Mouse (Mus musculus) induced T-regulatory cell, adult 2 months (primary cell): ENCODE measurements around the gene Klhdc3.

ENCODE experiments used
- DNase-seq: peaks from one replicate; pipeline ENCODE4 v3.0.0-alpha.2; 2012; ENCODE audit warnings: low read depth

The Klhdc3 gene

DNA sequence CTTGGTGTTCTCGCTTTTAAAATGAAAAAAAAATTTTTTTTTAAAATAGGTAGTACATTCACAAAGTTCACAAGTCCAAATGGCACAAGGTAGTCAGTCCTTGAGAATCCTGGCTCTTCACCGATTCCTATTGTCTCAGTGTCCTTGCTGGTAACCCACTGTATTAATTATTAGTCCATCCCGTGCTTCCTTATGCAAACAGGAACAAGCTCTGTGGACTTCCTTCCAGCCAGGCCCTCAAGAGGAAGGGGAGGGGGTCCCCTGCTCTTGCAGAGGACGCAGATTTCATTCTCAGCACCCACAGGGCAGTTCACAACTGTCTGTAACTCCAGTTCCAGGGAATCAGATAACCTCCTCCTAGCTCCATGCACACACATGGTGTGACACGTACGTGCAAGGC lies 24.7 kb downstream of the Klhdc3 start:
- DNase-seq = no peak

DNA sequence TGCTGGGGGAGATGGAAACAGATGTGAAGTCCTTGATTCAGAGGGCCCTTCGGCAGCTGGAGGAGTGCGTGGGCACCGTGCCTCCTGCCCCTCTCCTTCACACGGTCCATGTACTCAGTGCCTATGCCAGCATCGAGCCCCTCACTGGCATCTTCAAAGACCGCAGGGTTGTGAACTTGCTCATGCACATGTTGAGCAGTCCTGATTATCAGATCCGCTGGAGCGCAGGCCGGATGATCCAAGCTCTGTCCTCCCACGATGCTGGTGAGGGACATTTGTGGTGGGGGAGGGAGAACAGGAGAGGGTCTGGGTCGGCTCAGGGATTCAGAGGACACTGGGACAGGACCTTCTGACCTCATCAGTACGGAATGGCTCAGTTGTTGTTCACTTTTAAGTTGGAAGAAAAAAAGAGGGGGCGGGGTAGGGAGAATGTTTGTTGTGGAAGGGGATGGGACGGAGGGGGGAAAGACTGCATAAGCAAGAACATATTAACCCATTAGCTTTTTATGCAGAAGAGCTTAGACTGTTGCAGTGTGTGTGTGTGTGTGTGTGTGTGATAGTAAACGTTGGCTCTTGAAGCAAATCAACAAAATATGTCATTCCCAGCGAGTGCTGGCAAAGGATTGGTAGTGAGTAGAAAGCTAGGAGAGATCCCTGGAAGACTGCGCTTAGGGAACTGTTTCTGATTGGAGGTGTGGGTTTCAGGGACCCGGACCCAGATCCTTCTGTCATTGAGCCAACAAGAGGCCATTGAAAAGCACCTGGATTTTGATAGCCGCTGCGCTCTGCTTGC lies 28.8 kb downstream of the Klhdc3 start:
- no peak for DNase-seq

DNA sequence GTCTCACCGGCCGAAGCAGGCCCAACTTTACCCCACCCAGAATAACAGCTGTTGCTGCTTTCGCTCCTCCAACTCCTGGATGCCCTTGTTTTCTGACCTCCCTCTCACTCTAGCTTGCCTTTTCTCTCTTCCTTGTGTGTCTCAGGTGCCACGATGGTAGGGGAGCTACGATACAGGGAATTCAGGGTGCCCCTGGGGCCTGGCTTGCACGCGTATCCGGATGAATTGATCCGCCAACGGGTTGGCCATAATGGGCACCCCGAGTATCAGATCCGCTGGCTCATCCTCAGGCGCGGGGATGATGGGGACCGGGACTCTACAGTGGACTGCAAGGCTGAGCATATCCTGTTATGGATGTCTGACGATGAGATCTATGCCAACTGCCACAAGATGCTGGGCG lies 29.4 kb downstream of the Klhdc3 start:
- no peak for DNase-seq

DNA sequence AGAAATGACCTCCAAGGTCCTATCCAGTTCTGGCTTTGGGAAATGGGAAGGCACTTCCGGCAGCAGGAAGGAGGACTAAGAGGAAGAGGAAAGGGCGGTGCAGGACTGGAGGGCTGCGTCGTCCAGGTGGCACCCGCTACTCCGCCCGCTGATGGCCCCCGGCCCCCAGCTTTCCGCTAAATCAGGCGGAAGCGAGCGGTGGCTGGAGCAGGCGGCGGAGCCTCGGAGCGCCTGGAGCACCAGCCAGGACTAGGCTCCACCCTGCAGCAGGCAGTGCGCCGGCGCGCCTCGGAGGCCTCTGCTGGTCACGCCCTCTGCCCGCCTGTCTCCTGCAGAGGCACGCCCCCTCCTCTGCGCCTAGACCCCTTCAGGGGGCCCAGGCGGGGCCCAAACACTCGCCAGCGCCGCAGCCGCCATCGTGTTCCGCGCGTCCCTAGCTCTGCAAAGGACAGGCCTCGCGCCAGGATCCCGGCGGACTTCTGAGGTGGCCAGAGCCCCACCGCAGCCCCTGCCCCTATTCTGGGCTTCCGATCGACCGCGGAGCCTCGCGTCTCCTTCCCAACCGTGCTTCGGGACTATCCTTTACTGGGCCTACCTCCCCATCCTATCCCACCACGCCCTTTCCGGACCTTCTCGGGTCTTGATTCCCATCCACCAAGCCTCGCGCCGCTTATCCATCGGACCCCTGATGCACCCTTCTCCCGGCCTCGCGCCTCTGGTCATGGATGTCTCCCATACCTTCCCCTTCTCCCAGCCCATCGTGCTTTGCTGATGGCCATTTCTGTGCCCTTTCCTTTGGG lies 30.3 kb downstream of the Klhdc3 start, which contains the start of gene Cul7:
Gene Cul7, plus strand, starts transcription at position 106 of the 800 bp plus-strand sequence.
- DNase-seq = peak; percentile 90

DNA sequence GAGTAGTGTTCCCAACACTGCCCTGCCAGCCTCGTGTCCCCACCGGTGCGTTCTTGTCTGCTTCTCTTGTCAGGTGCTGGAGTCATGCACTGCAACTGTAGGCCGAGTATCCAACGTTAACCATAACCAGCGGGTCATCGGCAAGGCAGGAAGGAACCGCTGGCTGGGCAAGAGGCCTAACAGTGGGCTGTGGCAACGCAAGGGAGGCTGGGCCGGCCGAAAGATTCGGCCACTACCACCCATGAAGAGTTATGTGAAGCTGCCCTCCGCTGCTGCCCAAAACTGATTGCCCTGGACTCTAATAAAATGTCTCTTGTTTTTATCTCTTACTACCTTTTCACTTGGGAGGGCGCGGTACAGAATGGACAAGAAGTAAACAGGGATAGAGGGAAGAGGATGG lies 30.9 kb downstream of the Klhdc3 start:
- no peak for DNase-seq

DNA sequence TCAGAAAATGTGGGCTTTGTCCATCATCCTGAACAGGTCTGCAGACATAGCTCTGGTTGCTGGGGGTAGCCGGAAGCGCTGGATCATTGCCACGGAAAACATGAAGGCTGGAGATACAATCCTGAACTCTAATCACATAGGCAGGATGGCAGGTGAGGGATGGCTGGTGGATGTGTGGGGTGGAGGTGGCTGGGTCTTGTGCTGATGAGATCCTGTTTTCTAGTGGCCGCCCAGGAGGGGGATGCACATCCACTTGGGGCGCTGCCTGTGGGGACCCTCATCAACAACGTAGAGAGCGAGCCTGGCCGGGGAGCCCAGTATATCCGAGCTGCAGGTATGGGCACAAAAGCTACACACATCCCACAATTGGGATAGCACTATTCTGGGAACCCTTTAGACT lies 32.3 kb downstream of the Klhdc3 start:
- DNase-seq = no peak

DNA sequence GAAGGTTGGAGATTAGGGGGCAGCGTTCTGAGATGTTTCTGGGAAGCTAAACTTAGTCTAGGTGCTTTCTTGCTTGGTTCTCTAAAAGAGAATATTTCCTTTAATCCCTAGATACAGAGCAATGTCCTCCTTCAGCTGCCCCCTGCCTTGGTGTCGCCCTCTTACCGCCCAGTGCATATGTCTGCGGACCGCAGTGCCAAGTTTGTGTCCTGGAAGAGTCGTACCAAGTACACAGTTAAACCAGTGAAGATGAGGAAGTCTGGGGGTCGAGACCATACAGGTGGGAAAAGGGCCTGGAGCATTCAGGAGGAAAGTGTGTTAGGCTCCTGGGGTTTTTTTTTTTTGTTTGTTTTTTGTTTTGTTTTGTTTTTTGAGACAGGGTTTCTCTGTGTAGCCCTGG lies 33.4 kb downstream of the Klhdc3 start:
- DNase-seq = no peak

DNA sequence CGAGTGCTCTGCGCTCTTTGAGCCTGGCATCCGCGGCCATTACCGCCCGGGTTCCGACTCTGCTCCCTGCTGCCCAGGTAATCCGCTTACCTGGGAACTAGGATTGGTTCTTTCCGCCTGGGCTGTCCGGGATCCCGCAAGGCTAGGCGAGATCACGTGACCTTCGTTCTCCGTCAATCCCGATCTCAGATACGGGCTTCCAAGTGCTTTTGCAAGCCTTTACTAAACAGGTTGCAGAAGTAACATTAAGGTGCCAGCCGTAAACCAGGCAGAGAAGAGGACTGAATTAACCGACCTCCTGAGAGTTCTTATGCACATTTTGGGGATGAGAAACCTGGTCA lies 34.4 kb downstream of the Klhdc3 start:
- no peak for DNase-seq

DNA sequence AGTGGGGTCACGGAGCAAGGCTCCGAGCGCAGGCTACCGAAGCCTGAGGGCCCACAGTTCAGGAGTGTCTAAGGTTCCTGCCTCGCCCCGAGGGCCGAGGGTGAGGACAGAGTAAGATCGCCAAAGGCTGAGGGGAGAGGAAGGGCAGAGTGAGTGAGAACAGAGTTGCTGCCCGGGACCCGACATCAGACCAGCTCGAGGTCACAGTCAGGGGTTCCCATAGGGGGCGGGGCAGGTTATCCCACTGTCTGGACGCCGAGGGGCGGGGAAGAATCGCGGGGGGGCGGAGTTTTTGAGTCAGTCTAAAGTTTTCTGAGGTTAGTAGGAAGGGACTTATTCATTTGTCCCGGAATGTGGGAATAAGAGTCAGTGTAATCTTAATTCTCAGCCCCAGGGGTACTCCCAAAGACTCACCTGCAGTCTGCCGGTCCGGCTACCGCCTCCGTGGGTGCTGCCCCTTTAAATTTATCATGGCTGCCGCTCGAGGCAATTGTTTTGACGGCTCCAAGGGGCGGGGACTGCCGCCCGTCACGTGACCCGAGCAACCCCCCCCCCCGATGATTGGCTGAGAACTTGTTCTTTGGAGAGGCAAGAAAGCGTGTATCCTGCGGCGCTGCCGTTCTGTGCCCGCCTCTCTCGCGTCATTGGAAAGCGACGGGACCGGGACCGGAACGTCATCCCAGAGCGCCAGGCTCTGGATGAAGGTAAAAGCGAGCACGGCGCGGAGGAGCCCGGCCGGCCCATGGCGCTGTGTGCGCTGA lies 35.0 kb downstream of the Klhdc3 start, which contains the start of the genes Klc4 and Mrpl2:
Gene Klc4, minus strand, starts transcription at position 462 of the 761 bp plus-strand sequence.
Gene Mrpl2, plus strand, starts transcription at position 669 of the 761 bp plus-strand sequence.
- DNase-seq = peak; percentile 99

DNA sequence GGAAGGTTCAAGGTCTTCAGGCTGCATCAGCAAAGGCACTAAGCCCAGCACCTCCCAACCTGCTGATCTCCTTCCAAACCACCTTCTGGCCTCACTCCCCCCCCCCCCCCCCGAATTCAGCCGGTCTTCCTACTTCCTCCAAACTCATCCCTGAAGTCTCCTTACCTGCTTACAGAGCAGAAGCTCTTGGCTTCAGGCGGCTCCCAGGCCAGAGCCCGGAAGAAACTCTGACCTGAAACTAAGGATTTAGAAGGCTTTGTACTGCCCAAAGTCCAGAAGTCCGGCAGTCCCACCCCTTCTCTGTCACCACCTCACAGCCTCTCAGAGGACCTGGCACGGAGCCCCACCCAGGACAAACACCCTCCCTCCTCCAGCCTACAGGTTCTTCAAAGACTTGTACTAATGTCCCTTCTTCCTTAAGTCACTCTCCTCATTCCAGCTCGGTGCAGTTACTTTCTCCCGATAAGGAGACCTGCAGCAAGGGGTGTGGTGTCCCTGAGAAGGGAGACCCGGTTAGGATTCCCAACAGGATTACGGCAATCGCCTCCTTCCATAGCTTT lies 35.7 kb downstream of the Klhdc3 start:
- no peak for DNase-seq

DNA sequence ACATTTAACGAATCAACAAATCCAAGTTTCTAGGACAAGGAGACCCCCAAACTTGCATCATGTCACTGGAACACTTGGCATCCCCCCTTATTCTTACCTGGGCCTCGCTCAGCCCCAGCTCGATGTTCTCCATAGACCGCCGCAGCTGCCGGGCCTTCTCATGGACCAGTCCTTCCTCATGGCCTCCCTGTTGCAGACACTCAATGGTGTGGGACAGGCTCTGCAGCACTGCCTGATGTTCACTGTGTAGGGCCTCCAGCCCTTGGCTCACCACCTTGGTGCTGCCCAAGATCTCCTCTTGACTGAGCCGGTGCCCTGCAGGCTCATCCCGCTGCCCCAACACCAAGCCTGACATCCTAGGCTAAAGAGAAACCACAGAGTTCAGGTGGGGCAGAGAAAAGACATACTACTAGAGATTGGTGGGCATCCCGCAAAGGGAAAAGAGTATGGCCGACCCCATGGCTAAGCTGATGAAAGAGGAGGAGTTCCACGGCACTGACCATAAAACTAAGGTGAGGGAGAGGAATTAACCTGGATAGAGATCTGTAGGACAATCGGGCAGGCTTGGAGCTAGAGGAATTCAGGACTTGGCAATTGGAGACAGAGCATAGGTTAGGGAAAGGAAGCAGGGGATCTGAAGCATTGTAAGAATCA lies 36.4 kb downstream of the Klhdc3 start:
- no peak for DNase-seq

DNA sequence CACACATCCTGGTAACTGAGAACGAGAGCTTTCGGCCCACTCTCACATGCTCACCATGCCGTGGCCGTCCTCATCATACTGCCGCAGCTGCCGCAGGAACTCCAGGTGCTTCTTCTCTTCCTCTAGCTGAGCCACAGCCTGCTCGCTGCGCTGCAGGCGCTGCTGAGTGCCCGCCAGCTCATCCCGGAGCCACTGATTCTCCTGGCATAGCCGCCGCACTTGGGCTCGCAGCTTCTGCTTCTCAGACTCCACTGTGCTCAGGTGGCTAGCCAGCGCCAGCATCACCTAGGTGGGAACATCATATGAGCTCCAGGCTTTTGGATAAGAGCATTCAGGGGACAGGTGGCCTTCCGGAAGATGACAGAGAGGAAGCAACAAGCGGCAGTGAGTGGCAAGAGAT lies 38.7 kb downstream of the Klhdc3 start:
- no peak for DNase-seq

DNA sequence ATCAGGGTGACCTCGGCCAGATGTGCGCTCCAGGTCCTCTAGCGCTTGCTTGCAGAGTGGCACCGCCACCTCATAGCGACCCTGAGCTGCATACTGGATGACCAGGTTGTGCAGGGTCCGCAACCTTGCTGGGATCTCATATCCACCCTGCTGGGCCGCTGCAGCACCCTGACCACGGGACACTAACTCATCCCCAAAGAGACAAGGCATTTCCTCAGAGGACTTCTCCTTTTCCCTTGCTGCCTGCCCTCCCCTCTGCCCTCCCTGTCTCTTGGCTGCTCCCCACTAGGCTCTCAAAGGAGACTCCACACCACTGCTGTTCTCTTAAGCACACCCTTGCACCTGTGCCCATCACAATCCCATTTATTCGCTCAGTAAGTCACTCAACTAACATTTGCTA lies 40.8 kb downstream of the Klhdc3 start:
- DNase-seq = no peak

DNA sequence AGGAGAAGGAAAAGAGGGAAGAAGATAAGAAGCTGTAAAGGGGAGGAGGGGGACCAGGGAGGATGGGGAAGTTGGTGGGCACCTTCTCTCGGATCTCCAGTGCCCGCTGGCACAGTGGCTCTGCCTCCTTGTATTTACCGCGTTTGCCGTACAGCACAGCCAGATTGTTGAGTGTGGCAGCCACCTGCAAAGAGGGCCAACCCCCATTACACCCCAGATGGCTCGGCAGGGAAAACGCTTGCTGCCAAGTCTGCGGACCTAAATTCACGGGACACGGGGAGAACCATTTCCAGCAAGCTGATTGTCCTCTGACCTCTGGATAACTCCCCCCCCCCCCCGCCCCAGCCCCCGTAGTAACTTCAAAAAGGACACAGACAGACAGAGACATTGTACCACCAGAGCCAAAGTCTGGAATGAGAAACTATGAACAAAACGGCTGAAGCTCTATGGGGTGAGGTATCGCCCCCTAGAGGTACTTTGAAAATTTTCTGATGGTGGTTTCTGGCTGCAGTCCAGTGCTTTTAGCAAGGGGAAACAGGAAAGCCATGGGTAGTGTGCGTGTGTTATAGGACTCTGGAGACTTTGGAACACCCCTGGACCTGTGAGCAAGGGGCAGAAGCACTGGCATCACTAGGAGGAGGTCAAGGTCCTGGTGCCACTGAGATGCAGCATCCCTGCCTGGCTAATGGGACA lies 43.7 kb downstream of the Klhdc3 start:
- peak; percentile 72 for DNase-seq

DNA sequence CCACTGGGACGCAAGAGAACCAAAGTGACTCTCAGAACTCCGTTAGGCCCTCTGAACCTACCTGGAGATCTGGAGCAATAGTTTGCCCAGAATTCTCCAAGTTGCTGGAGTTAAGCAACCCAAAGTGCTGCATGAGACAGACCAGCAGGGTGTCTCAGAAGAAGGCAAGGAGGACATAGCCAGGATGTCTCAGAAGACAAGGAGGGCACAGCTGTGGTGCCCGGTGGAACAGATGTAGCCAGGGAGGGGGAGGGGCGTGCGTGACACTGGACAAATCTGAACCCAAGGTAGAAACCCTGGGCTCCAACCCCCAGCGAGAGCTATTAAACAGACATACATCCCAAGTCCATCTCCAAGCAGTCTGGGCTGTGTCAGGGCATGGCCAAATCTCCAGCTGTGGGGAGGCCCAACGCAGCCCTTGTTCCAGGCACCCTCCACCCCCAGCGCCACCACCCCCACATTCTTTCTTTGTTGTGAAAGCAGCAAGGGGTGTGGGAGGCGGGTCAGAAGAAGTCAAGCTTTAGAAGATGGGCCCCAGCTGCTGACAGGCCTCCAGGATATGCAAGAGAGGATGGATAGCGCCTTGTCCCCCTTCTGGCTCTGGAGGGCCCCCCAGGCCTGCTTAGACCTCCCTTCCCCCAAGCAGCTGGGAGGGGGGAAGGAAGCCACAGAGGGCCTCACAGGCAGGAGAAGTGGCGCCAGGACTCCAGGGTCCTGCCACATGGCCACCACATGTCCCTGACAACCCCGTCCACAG lies 50.9 kb downstream of the Klhdc3 start:
- DNase-seq = no peak

DNA sequence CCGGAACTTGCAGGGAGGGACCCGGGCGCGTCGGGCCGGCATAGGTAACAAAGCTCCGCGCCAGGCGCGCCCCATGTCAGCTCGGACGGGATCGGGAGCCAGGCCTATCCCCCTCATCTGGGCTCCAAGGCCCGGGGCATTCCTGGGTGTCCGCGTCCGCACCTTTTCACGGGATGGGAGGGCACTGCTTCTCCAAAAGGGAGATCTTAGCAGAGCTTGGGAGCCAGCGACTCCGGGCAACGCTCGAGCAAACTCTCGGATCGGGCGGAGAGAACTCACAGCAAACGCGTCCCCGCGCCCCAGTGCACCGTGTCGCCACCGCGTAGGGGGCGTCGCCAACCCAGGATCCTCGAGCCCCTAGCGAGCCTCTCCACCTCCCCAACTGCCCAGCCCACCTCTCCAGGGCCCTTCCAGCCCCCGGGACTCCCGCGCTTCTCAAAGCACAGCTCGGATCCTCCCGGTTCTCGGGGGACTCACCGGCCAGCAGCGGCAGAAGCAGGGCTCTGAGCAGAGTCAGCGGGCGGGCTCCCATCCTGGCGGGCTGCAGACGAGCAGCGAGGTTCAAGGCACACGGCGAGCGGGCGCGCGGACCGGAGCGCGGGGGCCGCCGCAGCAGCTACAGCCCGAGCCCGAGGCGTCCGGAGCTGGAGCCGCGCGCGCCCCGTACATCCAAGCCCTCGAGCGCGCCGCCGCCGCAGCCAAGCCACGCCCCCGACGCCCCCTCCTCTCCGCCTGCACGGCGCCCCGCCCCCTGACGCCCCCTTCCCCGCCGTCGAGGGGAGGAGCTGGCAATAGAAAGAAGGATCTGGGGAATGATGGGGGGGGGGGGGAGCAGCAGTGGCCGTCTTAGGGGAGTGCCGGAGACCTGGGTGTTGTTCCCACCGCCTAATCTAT lies 51.7 kb downstream of the Klhdc3 start, which contains the start of gene Ptk7:
Gene Ptk7, minus strand, starts transcription at position 714 of the 894 bp plus-strand sequence.
- no peak for DNase-seq

DNA sequence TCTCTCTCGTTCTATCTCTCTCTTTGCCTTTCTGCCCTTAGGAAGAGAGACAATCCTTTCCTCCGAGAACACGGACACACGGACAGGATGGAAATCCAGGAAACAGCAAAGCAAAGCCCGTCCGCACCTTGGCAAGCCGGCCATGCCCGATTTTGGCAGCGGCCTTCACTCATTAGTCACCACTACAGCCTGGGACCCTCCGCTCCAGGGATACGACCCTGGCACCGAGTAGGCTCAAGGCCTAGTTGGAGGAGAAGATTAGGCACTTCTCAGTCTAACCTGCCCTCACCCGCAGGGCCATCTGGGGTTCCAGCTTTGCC lies 52.3 kb downstream of the Klhdc3 start:
- DNase-seq = no peak

DNA sequence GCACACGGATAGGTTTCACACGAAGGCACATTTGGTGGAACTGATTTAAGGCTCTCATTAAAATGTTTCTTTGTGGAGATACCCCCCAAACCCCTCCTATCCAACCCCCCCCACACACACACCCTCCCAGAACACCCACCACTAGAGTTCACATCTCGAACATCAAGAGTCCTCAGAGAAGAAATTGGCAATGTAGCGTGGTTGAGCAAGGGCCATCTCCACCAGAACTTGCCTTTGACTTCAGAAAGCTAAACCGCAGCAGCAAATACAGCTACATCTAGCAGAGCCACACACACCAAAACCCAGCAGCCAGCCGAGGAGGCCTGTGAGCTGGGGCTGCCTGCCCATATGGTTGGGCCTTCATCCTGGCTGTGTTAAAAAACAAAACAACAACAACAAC lies 53.3 kb downstream of the Klhdc3 start:
- DNase-seq = no peak

DNA sequence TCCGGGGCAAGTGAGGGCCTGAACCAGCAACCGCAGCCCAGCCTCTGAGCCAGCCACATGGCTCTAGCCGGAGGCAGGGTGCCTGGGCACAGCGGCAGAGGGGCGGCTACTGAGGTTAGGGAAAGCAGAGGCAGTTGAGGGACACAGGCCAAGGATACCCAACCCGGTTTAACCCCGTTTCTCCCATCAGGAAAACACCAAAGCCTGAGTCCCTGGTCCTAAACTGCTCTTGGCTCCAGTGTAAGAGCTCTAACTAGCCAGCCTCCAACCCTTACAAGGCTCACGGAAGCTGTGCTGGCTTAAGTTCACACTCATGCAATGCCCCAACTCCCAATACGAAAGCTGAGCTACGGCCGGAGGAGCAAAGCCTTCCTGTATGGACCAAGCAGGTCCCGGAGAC lies 56.1 kb downstream of the Klhdc3 start:
- DNase-seq = no peak
